Mouse (Mus musculus) heart, adult 10 weeks (tissue): ENCODE data around the gene Bves. TPM values are rescaled to one million over a fixed set of nuclear protein-coding genes. Genes with fewer than 3 reads are reported as not detected.

Source experiments
- polyA plus RNA-seq: library from polyadenylated mRNA; stranded (reverse); fragments of 350-450 nt; fragmentation: Illumina TruSeq; extraction: RNeasy Lipid Tissue Mini Kit (QIAGEN cat#74804); gene quantifications from one replicate; pipeline ENCODE4 v1.2.3, GENCODE M21; 2014; ENCODE audit warnings: low read depth, low replicate concordance

Bves gene
- 37.8 TPM for polyA plus RNA-seq

GRCm38 (mm10) chr10:45335434-45336422 lies at the start of gene Bves:
Gene Bves, plus strand, starts transcription at chr10:45335772.

Other genes with a start within 250 kb of the Bves start
- gene Popdc3, start 157.7 kb upstream of the Bves start, polyA plus RNA-seq: 29.1 TPM
- gene Lin28b, start 150.6 kb downstream of the Bves start, polyA plus RNA-seq: not detected
- 9.1 TPM for gene Hace1, start 242.1 kb downstream of the Bves start, polyA plus RNA-seq